8 mouse cellular contexts compared by ENCODE assay signal in genomic region chr9:37254531-37255110, GRCm38 (mm10). TPM values are rescaled to one million over a fixed set of nuclear protein-coding genes. Genes with fewer than 3 reads are reported as not detected.
DNase-seq lines count a peak whose midpoint lies in the region; ATAC-seq and TF ChIP-seq lines count a peak whose summit lies in the region.

No protein-coding gene starts in this region.

- H3K4me2 ChIP-seq in forebrain, embryonic 14.5 days (ENCODE audit: low read length) = peak overlapping the region; percentile 80
- peak overlapping the region; percentile 58 for H3K4me2 ChIP-seq in liver, embryonic 14.5 days (ENCODE audit: low read depth)
- peak overlapping the region; percentile 88 for H3K4me2 ChIP-seq in stomach, embryonic 16.5 days (ENCODE audit: low read depth, low read length)

- no peaks in the 10 kb centered on the region for H3K36me3 ChIP-seq in spleen, adult 2 months (ENCODE audit: control insufficient read depth, insufficient read depth, low read length)
- H3K36me3 ChIP-seq in forebrain, embryonic 14.5 days (ENCODE audit: control insufficient read depth, insufficient read depth, low read length) = no peaks in the 10 kb centered on the region
- H3K36me3 ChIP-seq in liver, embryonic 14.5 days (replicated peaks; ENCODE audit: control insufficient read depth, insufficient read depth, low read depth) = no peaks in the 10 kb centered on the region
- H3K36me3 ChIP-seq in stomach, embryonic 16.5 days (ENCODE audit: control insufficient read depth, insufficient read depth, low read length) = no peaks in the 10 kb centered on the region

- no peak for TF ChIP-seq CTCF in spleen, adult 2 months (IDR thresholded peaks at IDR 0.05; ENCODE audit: extremely low read depth, insufficient read depth, insufficient read length, insufficient replicate concordance)
- no peak for TF ChIP-seq CTCF in liver, embryonic 14.5 days (IDR thresholded peaks at IDR 0.05; ENCODE audit: low read depth)

- no peak for DNase-seq in spleen, adult 2 months (ENCODE audit: low read depth in 1 of 2, low spot score in 2 of 2)
- no peak for DNase-seq in spleen, adult 18-20 months
- no peak for DNase-seq in forebrain, embryonic 14.5 days (ENCODE audit: low spot score)
- DNase-seq in liver, embryonic 14.5 days (ENCODE audit: low read depth in 3 of 3, low spot score in 3 of 3) = no peak
- DNase-seq in urinary bladder, postnatal 25 days (ENCODE audit: low spot score) = no peak
- no peak for DNase-seq in kidney, postnatal 14 days
- DNase-seq in cerebellum, adult 8-10 months = no peak

- no peak for TF ChIP-seq EP300 in liver, embryonic 14.5 days (IDR thresholded peaks at IDR 0.05; ENCODE audit: low read depth)

- H3K9me3 ChIP-seq in forebrain, embryonic 14.5 days (replicated peaks; ENCODE audit: control insufficient read depth, low read length) = no peaks in the 10 kb centered on the region
- no peaks in the 10 kb centered on the region for H3K9me3 ChIP-seq in liver, embryonic 14.5 days (ENCODE audit: control insufficient read depth, low read length)
- no peaks in the 10 kb centered on the region for H3K9me3 ChIP-seq in stomach, embryonic 16.5 days (replicated peaks; ENCODE audit: control insufficient read depth, low read length)

- H3K27me3 ChIP-seq in spleen, adult 2 months (ENCODE audit: control insufficient read depth, insufficient read depth, low read length) = no peaks in the 10 kb centered on the region
- no peaks in the 10 kb centered on the region for H3K27me3 ChIP-seq in forebrain, embryonic 14.5 days (replicated peaks; ENCODE audit: control insufficient read depth, insufficient read depth, low read length)
- H3K27me3 ChIP-seq in liver, embryonic 14.5 days (ENCODE audit: control insufficient read depth, insufficient read depth, low read length) = peaks cover 10% of the 10 kb centered on the region
- H3K27me3 ChIP-seq in stomach, embryonic 16.5 days (ENCODE audit: control insufficient read depth, insufficient read depth, low read length) = peaks cover 8% of the 10 kb centered on the region

- no peak overlapping the region for H3K9ac ChIP-seq in forebrain, embryonic 14.5 days (ENCODE audit: low read length)
- no peak overlapping the region for H3K9ac ChIP-seq in liver, embryonic 14.5 days (replicated peaks)
- H3K9ac ChIP-seq in stomach, embryonic 16.5 days (ENCODE audit: low read length) = no peak overlapping the region

- peaks cover 5% of the 10 kb centered on the region; the same call in 1 of the 2 replicates for H3K4me1 ChIP-seq in spleen, adult 2 months (ENCODE audit: control insufficient read depth, insufficient read depth, insufficient read length)
- H3K4me1 ChIP-seq in forebrain, embryonic 14.5 days (ENCODE audit: control insufficient read depth, insufficient read depth, low read length) = peaks cover 7% of the 10 kb centered on the region
- peaks cover 0 to 2% of the 10 kb centered on the region in 2 experiments; a peak in 1 of 4 replicates for H3K4me1 ChIP-seq in liver, embryonic 14.5 days (replicated peaks; ENCODE audit: control insufficient read depth in 2 of 2, insufficient read depth in 2 of 2, low read length in 1 of 2)
- H3K4me1 ChIP-seq in stomach, embryonic 16.5 days (ENCODE audit: control insufficient read depth, insufficient read depth, low read length) = peaks cover 9% of the 10 kb centered on the region

- WGBS in spleen, adult 2 months = 44% methylated on average over 6 of the region's 6 CpGs
- 22% methylated on average over 6 of the region's 6 CpGs for WGBS in forebrain, embryonic 14.5 days
- WGBS in liver, embryonic 14.5 days (ENCODE audit: insufficient replicate concordance) = 22% methylated on average over 6 of the region's 6 CpGs
- WGBS in stomach, embryonic 16.5 days = 21% methylated on average over 6 of the region's 6 CpGs

- peak overlapping the region; percentile 97 for H3K27ac ChIP-seq in spleen, adult 2 months (ENCODE audit: insufficient read depth, low read length)
- no peak overlapping the region for H3K27ac ChIP-seq in forebrain, embryonic 14.5 days (ENCODE audit: low read depth, low read length)
- H3K27ac ChIP-seq in liver, embryonic 14.5 days = no peak overlapping the region
- H3K27ac ChIP-seq in stomach, embryonic 16.5 days (ENCODE audit: low read length) = no peak overlapping the region

- ATAC-seq in forebrain, embryonic 14.5 days = no peak
- ATAC-seq in liver, embryonic 14.5 days (ENCODE audit: insufficient read depth) = no peak
- peak; percentile 18; the same call in 1 of the 2 replicates for ATAC-seq in stomach, embryonic 16.5 days (ENCODE audit: insufficient read depth, low FRiP score)

- peak overlapping the region; percentile 78 for H3K4me3 ChIP-seq in spleen, adult 2 months (ENCODE audit: extremely low read depth, insufficient read depth, insufficient read length)
- peak overlapping the region; percentile 32; the same call in 1 of the 2 replicates for H3K4me3 ChIP-seq in forebrain, embryonic 14.5 days (ENCODE audit: low read depth, low read length)
- H3K4me3 ChIP-seq in liver, embryonic 14.5 days (ENCODE audit: insufficient read depth in 1 of 2, low read depth in 2 of 2, low read length in 2 of 2) = peak overlapping the region in 1 of 2 experiments; percentile 60; a peak in 2 of 4 replicates
- peak overlapping the region; percentile 50 for H3K4me3 ChIP-seq in stomach, embryonic 16.5 days (replicated peaks; ENCODE audit: low read length)

- TF ChIP-seq POLR2A in spleen, adult 2 months (IDR thresholded peaks at IDR 0.05; ENCODE audit: low read depth, low read length) = no peak

RNA-seq across cellular contexts. Expression of gene Slc37a2, which starts 0.9 kb away (rescaled TPM):
- polyA plus RNA-seq in spleen, adult 2 months (2012; rRNA removed) = 15.6 and 17.9 TPM in 2 replicates
- 0.88 and 1.1 TPM in 2 replicates for polyA plus RNA-seq in forebrain, embryonic 14.5 days (2014; fragmentation: Nextera tagmentation; extraction: Ambion mirVana)
- polyA plus RNA-seq in liver, embryonic 14.5 days (2012; rRNA removed) = 1.0 and 1.1 TPM in 2 replicates
- polyA plus RNA-seq in liver, embryonic 14.5 days (2014; fragmentation: Nextera tagmentation; extraction: Ambion mirVana) = 1.2 and 1.8 TPM in 2 replicates
- polyA plus RNA-seq in stomach, embryonic 16.5 days (2015; fragmentation: Nextera tagmentation; extraction: Ambion mirVana) = 3.6 and 3.9 TPM in 2 replicates

RNA-seq across cellular contexts. Expression of gene Tmem218, which starts 46.6 kb away (rescaled TPM):
- 0.65 and 0.95 TPM in 2 replicates for polyA plus RNA-seq in spleen, adult 2 months (2012; rRNA removed)
- 11.0 and 13.9 TPM in 2 replicates for polyA plus RNA-seq in forebrain, embryonic 14.5 days (2014; fragmentation: Nextera tagmentation; extraction: Ambion mirVana)
- 1.6 TPM in 2 replicates for polyA plus RNA-seq in liver, embryonic 14.5 days (2012; rRNA removed)
- polyA plus RNA-seq in liver, embryonic 14.5 days (2014; fragmentation: Nextera tagmentation; extraction: Ambion mirVana) = 3.9 and 4.3 TPM in 2 replicates
- 9.1 and 9.8 TPM in 2 replicates for polyA plus RNA-seq in stomach, embryonic 16.5 days (2015; fragmentation: Nextera tagmentation; extraction: Ambion mirVana)
